Mouse (Mus musculus) cerebellum, adult 2 months (tissue): Measurements from ENCODE around the gene Trappc4. TPM values are rescaled to one million over a fixed set of nuclear protein-coding genes. Genes with fewer than 3 reads are reported as not detected.
A peak's percentile ranks its signal among the peaks of the same experiment; 100 is the strongest.
"Not testable (repeated sequence)": the region's sequence is repeated elsewhere in the genome, so short reads cannot be mapped to it uniquely, and the experiment has no call there.

Source experiments
- DNase-seq, 2 experiments: peaks; one replicate each; pipeline ENCODE4 v3.0.0; 2021
- H3K27ac ChIP-seq: fragments of 200-500 bp; 2 replicates; pipeline ENCODE4 v1.5.1; 2012; ENCODE audit warnings: low read length, control low read depth, inconsistent platforms; ENCODE audit not compliant: insufficient read depth
- H3K27me3 ChIP-seq: fragments of 200-500 bp; 2 replicates; pipeline ENCODE4 v1.6.1; 2012; ENCODE audit warnings: inconsistent platforms, mild to moderate bottlenecking, low read length, moderate library complexity; ENCODE audit not compliant: control insufficient read depth, insufficient read depth
- H3K4me1 ChIP-seq: fragments of 200-500 bp; 2 replicates; pipeline ENCODE4 v1.6.1; 2011; ENCODE audit warnings: low read length; ENCODE audit not compliant: control insufficient read depth, insufficient read depth
- H3K4me3 ChIP-seq: fragments of 200-500 bp; replicated peaks from 2 replicates; pipeline ENCODE3; 2011; ENCODE audit warnings: mild to moderate bottlenecking, low read depth, low read length, control low read depth; ENCODE audit not compliant: insufficient read depth
- CTCF ChIP-seq: fragments of 200-500 bp; IDR thresholded peaks from 2 replicates; pipeline ENCODE4 v1.5.1; 2011; ENCODE audit warnings: low read depth, mild to moderate bottlenecking, control low read depth, low read length, moderate library complexity, borderline replicate concordance; ENCODE audit not compliant: insufficient read depth
- POLR2A ChIP-seq: fragments of 200-500 bp; IDR thresholded peaks from 2 replicates; pipeline ENCODE4 v1.6.1; 2011; ENCODE audit warnings: low read length, control low read depth, borderline replicate concordance; ENCODE audit not compliant: insufficient read depth
- WGBS: fragments of 180-500 bp; shearing (Covaris S2); methylation state at CpG from one replicate; pipeline ENCODE4 v1.1.7; 2018; 5-methylcytosine and 5-hydroxymethylcytosine counted together
- polyA plus RNA-seq: library from polyadenylated mRNA; depleted of rRNA; stranded (reverse); fragments of >200 nt; gene quantifications from 2 replicates; pipeline ENCODE4 v1.2.3, GENCODE M21; 2012; rRNA removed

The Trappc4 gene
- polyA plus RNA-seq, 1 experiment, result 103 TPM

DNA sequence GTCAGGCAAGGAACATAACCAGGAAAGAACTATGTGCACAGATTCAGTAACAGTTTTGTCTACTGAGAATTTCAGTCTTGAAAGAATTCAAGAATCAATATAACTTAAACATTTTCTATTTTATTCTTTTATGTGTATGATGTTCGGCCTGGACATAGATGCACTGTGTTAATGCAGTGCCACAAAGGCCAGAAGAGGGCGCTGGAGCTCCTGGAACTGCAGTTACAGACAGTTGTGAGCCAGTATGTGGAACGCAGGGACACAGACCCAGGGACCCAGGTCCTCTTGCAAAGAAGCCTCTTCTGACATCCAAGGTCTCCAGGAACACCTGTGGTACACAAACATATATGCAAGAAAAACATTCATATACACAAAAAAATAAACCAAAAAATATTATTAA lies 42.9 kb downstream of the Trappc4 start:
- H3K27ac ChIP-seq, result no peak overlapping the region
- WGBS, result 59% methylated on average over 3 of the region's 3 CpGs
- H3K4me3 ChIP-seq, result no peak overlapping the region
- DNase-seq, result no peak
- TF ChIP-seq POLR2A (no peak), CTCF (peak; percentile 33; the same call in 1 of the 2 replicates)
- no peaks in the 10 kb centered on the region for H3K27me3 ChIP-seq
- no peaks in the 10 kb centered on the region for H3K4me1 ChIP-seq

DNA sequence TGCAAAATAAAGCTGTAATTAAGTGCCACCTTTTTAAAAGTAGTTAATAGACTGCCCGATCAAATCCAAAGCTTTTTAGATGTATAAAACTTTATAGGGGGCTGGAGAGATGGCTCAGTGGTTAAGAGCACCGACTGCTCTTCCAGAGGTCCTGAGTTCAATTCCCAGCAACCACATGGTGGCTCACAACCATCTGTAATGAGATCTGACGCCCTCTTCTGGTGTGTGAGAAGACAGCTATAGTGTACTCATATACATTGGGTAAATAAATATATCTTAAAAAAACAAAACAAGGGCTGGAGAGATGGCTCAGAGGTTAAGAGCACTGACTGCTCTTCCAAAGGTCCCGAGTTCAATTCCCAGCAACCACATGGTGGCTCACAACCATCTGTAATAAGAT lies 45.5 kb downstream of the Trappc4 start:
- 41% methylated on average over 4 of the region's 4 CpGs for WGBS
- H3K27me3 ChIP-seq, H3K27ac ChIP-seq, DNase-seq, H3K4me1 ChIP-seq: not testable (repeated sequence)
- peak overlapping the region; percentile 92 for H3K4me3 ChIP-seq

DNA sequence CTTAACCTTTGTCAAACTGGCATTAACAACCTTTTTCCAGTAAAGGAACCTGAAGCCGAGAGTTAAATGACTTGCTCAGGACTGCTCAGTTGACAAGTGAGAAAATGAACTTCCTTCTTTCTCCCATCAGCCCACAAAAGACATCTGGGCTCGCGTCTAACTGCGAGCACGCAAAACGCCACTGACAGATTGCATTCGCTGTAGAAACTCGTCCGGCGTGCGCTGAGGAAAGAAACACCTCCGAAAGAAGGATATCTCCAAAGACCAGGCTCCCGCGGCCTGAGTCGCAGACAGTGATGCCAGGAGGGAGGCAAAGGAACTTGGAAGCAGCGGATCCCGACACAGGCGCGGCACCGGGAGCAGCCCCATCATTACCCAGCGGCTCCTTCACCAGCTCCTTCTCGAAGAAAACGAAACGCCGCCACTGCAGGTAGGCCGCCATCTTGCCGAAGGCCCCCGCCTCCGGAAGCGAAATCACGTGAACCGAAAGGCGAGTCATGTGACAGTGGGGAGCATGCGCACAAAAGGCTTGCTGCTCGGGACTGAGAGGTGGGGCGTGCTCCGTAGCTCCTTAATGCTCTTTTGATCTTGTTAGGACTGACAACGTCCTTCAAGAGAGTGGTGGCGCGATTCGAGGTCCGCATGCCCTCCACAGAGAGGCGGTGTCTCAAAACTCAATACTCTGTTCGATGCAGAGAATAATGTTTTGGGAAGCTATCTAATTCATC lies 46.0 kb downstream of the Trappc4 start, which contains the start of gene Vps11:
TSS of gene Vps11 (minus strand) at position 481 of the 728 bp plus-strand sequence.
- TF ChIP-seq POLR2A (peak; percentile 97), CTCF (no peak)
- peak; percentile 92 to 94 for DNase-seq
- WGBS, result under 1% methylated on average over 44 of the region's 44 CpGs

DNA sequence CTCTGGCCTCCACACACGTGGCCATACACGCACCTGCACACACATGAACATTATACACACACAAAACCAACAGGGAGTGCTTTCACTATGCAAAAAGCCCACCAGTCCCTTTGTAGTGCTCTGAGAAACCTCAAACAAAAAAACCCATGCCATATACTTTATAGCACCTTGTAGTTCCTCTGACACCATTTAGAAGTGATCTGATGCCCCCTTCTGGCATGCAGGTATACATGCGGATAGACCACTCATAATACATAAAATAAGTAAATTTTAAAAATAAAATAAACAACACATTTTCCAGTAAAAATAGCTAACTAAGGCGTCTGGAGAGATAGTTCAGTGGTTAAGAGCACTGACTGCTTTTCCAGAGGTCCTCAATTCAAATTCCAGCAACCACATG lies 50.2 kb downstream of the Trappc4 start:
- Histone ChIP-seq H3K4me3 (no peak overlapping the region), H3K27me3 (no peaks in the 10 kb centered on the region)
- 69% methylated on average over 4 of the region's 4 CpGs for WGBS

More for the DNA sequence above, 46.0 kb downstream of the Trappc4 start, which contains the start of gene Vps11:
- Histone ChIP-seq H3K27me3 (no peaks in the 10 kb centered on the region), H3K4me3 (peak within 1 kb of the TSS; percentile 92), H3K4me1 (0 out of 2 replicates have a peak, but pooled peaks cover 4% of the 10 kb centered on the region), H3K27ac (0 out of 2 replicates have a peak within 1 kb of the TSS, but pooled peaks have one; percentile 21)

More for the DNA sequence above, 50.2 kb downstream of the Trappc4 start:
- DNase-seq, result no peak
- Histone ChIP-seq H3K4me1 (0 out of 2 replicates have a peak, but pooled peaks cover 4% of the 10 kb centered on the region), H3K27ac (no peak overlapping the region)
- TF ChIP-seq CTCF (no peak), POLR2A (no peak)

Other genes with a start within 250 kb of the Trappc4 start
- 14.5 and 15.3 TPM in 2 replicates for gene Cbl, start 173.6 kb downstream of the Trappc4 start, polyA plus RNA-seq
- 3.7 and 7.0 TPM in 2 replicates for gene Ccdc153, start 166.9 kb downstream of the Trappc4 start, polyA plus RNA-seq
- 0.08 and 0.19 TPM in 2 replicates for gene Pdzd3, start 156.1 kb downstream of the Trappc4 start, polyA plus RNA-seq
- gene Nlrx1, start 139.0 kb downstream of the Trappc4 start, polyA plus RNA-seq, result 7.9 and 9.9 TPM in 2 replicates
- gene Abcg4, start 119.0 kb downstream of the Trappc4 start, polyA plus RNA-seq, result 105 and 120 TPM in 2 replicates
- 35.8 and 36.0 TPM in 2 replicates for gene Hinfp, start 101.9 kb downstream of the Trappc4 start, polyA plus RNA-seq
- gene C2cd2l, start 87.3 kb downstream of the Trappc4 start, polyA plus RNA-seq, result 112 and 113 TPM in 2 replicates
- gene Dpagt1, start 81.6 kb downstream of the Trappc4 start, polyA plus RNA-seq, result 23.5 and 23.6 TPM in 2 replicates
- gene H2afx, start 72.9 kb downstream of the Trappc4 start, polyA plus RNA-seq, result 63.1 and 63.5 TPM in 2 replicates
- gene Hmbs, start 63.4 kb downstream of the Trappc4 start, polyA plus RNA-seq, result 32.2 and 35.4 TPM in 2 replicates
- 58.4 and 60.9 TPM in 2 replicates for gene Vps11, start 45.9 kb downstream of the Trappc4 start, polyA plus RNA-seq
- gene Hyou1, start 28.1 kb downstream of the Trappc4 start, polyA plus RNA-seq, result 53.2 and 55.0 TPM in 2 replicates
- 49.8 and 52.2 TPM in 2 replicates for gene Slc37a4, start 10.7 kb downstream of the Trappc4 start, polyA plus RNA-seq
- gene Rps25, start 461 bp downstream of the Trappc4 start, polyA plus RNA-seq, result 434 and 456 TPM in 2 replicates
- 50.1 and 53.2 TPM in 2 replicates for gene Ccdc84, start 11.0 kb upstream of the Trappc4 start, polyA plus RNA-seq
- not detected in 2 replicates for gene Foxr1, start 33.5 kb upstream of the Trappc4 start, polyA plus RNA-seq
- gene Upk2, start 47.4 kb upstream of the Trappc4 start, polyA plus RNA-seq, result 0.13 TPM in 1 of 2 replicates, not detected in the other
- gene Bcl9l, start 75.2 kb upstream of the Trappc4 start, polyA plus RNA-seq, result 22.0 and 22.3 TPM in 2 replicates
- 0.08 and 0.20 TPM in 2 replicates for gene Cxcr5, start 154.3 kb upstream of the Trappc4 start, polyA plus RNA-seq
- 41.8 TPM in 2 replicates for gene Ddx6, start 197.3 kb upstream of the Trappc4 start, polyA plus RNA-seq